In the genomic region with DNA sequence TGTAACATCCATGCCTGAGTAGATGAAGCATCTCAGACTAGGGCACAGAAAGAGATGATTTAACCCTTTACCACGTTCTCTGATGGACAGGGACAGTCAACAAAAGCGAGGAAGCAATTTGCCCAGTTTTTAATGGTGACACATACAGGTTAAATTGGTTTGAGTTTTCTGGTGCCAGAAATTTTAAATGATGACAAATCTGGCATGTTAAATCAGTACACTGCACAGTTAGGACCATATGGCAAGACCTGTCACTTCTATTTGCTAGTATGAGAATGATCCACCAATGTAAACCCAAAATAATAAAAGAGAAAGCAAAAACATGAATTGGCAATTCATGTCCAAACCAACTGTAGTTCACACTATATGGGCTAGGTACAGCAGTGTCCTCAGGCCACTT, we compare ENCODE assay signal across 32 mouse cellular contexts.
"Had no signal": no experiment of that assay in that cellular context is flagged by ENCODE, and none has a peak within 500 bp of the region (broad histone marks: within the 10 kb centered on the region; RNA-seq: fewer than 3 reads in every experiment).

No protein-coding gene starts in this region.

- H3K36me3 ChIP-seq: heart, embryonic 15.5 days; hindbrain, embryonic 10.5 days; hindbrain, embryonic 12.5 days; hindbrain, embryonic 13.5 days; hindbrain, embryonic 15.5 days; intestine, embryonic 15.5 days; kidney, embryonic 15.5 days had no signal

- H3K4me3 ChIP-seq: heart, embryonic 15.5 days; hindbrain, embryonic 10.5 days; hindbrain, embryonic 12.5 days; hindbrain, embryonic 13.5 days; hindbrain, embryonic 15.5 days; intestine, embryonic 15.5 days; kidney, embryonic 15.5 days; layer of hippocampus, adult 2 months; left cerebral cortex, adult 2 months had no signal

- DNase-seq: heart, postnatal 10 days; heart, postnatal 14 days; heart, postnatal 36 days; heart, postnatal 4 days; kidney, adult 11 months; kidney, adult 18-20 months; kidney, adult 2 months; kidney, adult 8-10 months; kidney, adult 9 months; kidney, postnatal 10 days; kidney, postnatal 14 days; kidney, postnatal 25 days; kidney, postnatal 36 days; kidney, postnatal 4 days; layer of hippocampus, adult 9-11 months; layer of hippocampus, postnatal 36 days had no signal

- H3K9ac ChIP-seq: heart, embryonic 15.5 days; hindbrain, embryonic 12.5 days; hindbrain, embryonic 13.5 days; hindbrain, embryonic 14.5 days; hindbrain, embryonic 15.5 days; intestine, embryonic 15.5 days; kidney, embryonic 15.5 days had no signal

- H3K9me3 ChIP-seq: heart, embryonic 15.5 days; hindbrain, embryonic 10.5 days; hindbrain, embryonic 12.5 days; hindbrain, embryonic 13.5 days; hindbrain, embryonic 15.5 days; intestine, embryonic 15.5 days; kidney, embryonic 15.5 days had no signal

- H3K27ac ChIP-seq: heart, embryonic 15.5 days; hindbrain, embryonic 10.5 days; hindbrain, embryonic 12.5 days; hindbrain, embryonic 13.5 days; hindbrain, embryonic 14.5 days; hindbrain, embryonic 15.5 days; hindbrain, postnatal 0 days; intestine, embryonic 15.5 days; kidney, embryonic 15.5 days; kidney, postnatal 0 days; layer of hippocampus, adult 2 months; left cerebral cortex, adult 2 months had no signal

- H3K4me1 ChIP-seq: heart, embryonic 15.5 days; hindbrain, embryonic 10.5 days; hindbrain, embryonic 12.5 days; hindbrain, embryonic 13.5 days; hindbrain, embryonic 15.5 days; intestine, embryonic 15.5 days; kidney, embryonic 15.5 days had no signal

- H3K4me2 ChIP-seq: heart, embryonic 15.5 days; hindbrain, embryonic 12.5 days; hindbrain, embryonic 13.5 days; hindbrain, embryonic 14.5 days; hindbrain, embryonic 15.5 days; intestine, embryonic 15.5 days; kidney, embryonic 15.5 days had no signal

- H3K27me3 ChIP-seq: heart, embryonic 15.5 days; hindbrain, embryonic 12.5 days; hindbrain, embryonic 13.5 days; hindbrain, embryonic 15.5 days; intestine, embryonic 15.5 days; kidney, embryonic 15.5 days had no signal

- ATAC-seq: hindbrain, embryonic 16.5 days; hindbrain, postnatal 0 days; inflammation-experienced regulatory T-cells, adult 6 months; intestine, embryonic 15.5 days; intestine, embryonic 16.5 days; intestine, postnatal 0 days had no signal
